Mouse (Mus musculus): ENCODE measurements around the gene Rpl28.

The Rpl28 gene

DNA sequence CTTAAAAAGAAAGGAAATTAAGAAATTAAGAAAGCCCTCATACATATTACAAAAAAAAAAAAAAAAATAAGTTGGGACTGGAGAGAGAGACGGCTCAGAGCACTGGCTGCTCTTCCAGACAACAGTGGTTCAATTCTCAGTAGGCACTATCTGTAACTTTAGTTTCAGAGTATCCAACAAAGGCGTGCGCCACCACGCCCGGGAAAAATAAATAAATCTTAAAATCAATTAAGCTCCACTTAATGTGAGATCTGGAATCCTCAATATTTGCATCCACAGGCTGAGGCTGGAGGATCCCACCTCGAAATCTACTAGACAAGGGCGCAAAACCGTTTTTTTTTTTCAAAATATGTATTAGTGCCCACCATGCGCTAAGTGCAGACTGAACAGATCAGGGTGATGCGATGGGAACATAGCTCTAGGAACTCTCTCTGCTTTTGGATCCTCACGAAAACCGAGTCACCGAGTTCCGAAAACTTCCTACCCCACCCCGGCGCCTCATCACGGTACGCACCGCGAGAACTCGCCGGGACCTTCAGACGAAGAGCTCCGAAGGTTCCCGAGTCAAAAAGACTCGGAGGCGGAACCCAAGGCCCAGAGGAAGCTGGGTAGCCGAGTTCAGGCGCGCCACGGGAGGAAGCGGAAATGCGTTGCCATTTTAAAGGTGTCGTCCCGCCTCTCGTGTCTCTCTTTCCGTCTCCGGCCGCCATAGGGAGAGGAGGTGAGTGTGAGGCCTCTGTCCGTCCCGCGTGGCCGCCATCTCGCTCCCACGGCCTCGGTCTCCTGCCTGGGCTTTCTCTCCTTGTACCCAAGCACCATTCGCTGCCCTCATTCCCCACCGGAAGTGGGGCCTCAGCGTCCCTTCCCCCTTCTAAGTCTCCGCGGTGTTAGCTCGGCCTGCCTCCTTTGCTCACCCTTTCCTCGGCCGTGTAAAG, at the start of gene Rpl28:
TSS of gene Rpl28 (plus strand) at position 597 of the 935 bp plus-strand sequence.
- DNase-seq, result peak; percentile 97

DNA sequence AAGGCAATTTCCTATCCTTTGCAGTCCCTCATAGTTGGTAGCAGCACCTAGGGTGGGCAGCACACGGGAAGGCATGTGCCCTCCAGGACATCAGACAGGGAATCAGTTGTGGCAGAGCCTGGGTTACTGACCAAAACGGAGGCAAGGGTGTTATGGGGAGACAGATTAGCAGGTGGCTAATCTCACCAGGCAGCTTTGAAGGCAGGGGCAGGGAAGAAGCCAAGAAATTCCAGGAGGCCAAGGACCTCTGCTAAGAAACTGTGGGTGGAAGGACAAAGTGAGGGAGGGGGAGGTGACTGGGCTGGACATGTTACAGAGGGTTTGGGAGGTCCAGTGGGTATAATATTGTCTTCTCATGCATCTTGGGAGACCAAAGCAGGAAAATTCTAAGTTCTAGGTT, 49.3 kb upstream of the Rpl28 start:
- no peak for DNase-seq

DNA sequence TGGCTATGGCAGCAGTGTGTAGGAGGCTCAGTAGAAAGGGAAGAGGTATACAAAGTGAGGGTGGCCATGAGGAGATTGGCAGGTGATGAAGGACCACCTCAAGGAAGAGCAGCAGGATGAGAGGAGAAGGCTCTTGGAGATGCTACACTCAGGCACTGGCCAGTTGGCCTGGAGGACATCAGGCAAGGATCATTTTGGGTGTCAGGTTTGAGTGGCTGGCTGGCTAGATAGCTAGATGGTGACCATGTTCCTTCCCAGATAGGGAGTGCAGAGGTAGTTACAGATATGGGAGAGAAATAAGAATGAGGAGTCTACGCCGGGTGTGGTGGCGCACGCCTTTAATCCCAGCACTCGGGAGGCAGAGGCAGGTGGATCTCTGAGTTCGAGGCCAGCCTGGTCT, 47.8 kb upstream of the Rpl28 start:
- no peak for DNase-seq

DNA sequence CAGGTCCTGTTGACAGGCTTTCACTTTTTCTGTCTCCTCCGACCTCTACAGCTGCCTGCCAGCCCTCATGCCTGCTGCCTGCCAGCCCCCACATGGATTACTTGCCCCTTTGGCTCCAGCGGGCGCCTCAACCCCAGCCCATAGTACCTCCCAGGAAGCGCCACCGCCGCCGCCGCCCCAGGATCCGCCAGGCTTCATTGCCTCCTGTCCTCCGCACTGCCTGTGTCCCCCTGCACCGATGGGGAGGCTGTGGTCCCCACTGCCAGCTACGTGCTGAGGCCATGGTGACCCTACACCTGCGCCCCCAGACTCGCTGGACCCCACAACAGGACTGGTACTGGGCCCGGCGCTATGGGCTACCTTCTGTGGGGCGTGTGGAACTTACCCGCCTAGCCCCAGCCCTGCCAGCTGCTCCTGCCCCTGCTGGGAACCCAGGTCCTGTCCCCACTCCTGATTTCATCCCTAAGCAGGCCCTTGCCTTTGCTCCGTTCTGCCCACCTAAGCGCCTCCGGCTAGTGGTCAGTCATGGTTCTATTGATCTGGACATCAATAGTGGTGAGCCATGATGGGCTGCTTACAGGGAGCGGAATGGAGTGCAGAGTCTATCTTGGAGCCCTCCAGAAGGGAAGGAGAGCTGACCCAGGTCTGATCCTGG, 46.2 kb upstream of the Rpl28 start:
- DNase-seq, result no peak

DNA sequence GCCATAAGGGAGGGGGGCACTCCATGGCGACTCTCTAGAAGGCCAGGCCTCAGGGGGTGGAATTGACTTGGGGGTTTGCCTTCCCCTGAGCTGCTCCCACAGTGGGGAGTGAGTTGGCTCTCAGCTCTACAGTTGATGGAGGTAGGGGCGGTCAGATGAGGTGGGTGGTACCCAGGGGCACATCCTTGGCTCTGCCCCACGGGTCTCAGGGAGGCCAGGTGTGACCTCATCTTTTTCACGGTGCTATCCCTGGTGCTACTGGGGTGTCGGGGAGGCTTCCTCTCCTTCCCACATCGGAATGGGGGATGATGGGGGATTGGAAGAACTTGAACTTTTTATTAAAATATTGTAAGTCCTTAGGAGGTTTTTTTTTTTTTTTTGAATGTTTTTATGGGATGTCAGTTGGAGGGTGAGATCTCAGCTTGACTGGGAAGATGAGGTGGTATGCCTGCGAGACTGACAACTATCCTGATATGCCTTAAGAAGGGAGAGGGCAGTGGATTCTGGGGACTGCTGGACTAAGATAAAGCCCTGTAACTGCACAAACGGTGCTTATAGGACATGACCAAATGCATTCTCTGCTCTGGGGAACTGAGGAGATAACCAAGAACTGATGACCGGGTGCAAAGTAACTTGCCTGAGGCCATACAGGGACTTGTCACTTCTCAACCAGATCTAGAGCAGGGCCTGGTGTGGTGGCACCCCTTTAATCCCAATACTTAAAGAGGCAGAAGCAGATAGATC, 45.3 kb upstream of the Rpl28 start:
- DNase-seq, result no peak

DNA sequence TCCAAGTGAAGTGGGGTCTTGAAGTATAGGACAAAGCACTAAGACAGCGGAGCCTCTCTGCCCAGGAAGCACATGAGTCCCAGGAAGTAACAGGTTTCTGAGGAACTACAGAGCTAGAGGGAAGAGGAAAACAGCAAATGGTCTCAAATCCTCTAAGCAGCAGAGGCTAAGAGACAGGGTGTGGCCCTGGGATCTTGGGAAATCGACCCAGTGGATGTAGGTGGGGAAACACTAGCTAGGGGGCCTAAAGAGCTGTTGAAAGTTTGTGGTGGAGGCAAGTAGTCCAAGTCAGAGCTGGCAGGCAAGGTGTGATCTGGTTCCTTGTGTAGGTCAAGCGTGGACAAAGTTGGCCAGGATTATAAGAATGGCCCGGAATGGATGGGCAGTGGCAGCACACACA, 44.4 kb upstream of the Rpl28 start:
- DNase-seq, result no peak

DNA sequence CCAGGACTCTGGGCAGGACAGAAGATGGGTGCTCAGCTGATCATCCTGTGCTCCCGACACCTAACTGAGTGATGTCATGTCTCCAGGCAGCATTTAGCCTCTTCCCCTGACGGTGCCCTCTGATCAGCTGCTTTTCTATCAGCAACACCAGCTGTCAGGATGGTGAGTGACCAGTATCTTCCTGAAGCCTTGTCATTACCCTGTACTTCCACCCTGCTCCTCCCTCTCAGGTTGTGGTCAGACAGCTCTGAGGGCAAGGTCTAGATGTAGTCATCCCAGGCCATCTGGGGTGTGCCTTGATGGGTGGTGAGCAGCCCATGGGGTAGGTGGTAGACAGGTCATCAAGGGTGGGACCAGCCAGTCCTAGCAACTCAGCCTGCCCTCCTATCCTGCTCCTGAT, 43.5 kb upstream of the Rpl28 start:
- DNase-seq, result no peak

DNA sequence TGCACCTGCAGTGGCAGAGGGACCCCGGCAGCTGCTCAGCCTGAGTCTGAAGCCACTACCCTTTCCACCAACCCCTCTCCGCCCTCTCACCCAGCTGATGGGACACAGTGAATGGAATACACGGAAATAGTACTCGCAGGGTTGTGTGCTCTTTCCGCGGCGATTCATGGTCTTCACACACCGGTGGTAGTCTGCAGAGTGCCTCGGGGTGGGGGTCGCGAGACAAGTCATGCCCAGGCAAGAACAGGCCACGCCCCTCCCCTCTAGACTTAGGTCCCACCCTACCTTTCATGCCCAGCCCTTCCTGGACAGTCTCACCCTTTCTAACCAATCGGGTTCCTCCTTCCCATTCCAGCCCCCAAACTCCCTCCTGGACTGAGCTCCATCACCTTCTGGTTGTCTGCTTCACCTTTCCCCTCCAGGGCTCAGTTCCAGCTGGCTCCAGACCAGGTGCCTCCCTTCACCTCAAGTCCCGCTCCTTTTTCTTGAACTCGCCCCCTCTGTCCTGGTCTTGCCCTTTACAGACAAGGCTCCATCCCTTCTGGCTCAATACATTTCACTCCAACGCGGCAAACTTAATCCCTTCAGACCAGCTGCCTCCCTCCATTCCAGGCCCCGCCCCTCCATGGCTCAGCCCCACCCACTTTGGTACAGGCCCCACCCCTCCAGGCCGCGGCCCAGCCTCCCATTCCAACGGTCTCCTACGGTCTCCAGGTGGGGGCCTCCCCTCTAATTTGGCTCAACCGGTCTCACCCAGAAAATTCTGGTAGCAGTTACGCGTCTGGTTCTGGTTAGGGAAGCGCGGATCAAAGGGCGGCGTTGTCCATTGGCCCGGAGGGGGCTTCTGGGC, 40.5 kb upstream of the Rpl28 start:
- DNase-seq, result no peak

DNA sequence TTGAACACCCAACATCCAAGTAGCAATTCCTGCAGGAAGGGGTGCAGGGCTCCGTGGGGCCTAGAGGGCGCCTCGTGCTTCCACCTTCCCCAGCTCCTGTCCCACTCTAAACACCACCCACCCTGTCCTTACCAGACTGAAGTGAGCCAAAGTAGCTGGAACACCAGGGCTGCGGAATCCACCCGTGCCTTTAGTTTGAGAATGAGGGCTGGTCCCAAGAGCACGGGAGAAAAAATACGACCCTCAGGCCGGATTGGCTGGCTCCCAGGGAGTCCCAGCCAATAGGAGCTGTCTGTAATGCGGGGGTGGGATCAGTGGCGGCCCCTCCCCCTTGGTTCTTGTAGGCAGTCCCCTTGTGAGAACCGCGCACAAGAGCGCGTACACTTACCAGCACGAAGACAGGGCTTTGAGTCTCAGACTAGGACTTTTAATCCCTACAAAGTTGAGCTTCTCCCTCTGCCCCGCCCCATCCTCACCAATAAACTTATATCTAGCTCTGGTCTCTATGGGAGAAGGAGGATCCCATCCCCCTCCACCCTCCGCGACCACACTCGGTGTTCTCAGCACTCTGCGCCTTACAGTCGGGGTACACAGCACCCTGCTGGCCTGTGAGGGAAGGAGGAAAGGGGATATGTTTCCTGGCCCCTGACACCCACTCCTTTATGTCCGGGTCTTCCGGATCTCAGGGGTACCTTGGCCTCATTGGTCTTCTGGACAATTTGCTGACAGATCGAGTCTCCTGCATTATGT, 39.7 kb upstream of the Rpl28 start, which contains the start of gene Cox6b2:
TSS of gene Cox6b2 (minus strand) at position 274 of the 750 bp plus-strand sequence.
- peak; percentile 42 for DNase-seq

DNA sequence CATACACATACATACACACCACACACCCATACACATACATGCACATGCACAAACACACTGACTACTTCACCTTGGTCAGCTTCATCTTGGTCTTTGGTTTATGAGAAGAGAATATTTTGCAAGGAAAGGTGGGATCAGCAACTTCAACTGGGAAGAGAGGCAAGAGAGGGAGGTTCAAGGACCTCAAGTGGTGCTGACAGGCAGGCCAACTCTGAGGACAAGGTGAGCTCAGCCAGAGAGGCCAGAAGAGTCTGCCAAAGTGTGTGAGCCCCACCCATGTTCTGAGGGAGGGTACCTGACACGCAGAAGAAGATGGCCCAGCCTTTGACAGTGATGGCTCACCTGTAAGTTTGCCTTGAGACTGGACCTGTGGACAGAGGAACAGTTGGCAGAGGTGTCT, 33.0 kb upstream of the Rpl28 start:
- no peak for DNase-seq

DNA sequence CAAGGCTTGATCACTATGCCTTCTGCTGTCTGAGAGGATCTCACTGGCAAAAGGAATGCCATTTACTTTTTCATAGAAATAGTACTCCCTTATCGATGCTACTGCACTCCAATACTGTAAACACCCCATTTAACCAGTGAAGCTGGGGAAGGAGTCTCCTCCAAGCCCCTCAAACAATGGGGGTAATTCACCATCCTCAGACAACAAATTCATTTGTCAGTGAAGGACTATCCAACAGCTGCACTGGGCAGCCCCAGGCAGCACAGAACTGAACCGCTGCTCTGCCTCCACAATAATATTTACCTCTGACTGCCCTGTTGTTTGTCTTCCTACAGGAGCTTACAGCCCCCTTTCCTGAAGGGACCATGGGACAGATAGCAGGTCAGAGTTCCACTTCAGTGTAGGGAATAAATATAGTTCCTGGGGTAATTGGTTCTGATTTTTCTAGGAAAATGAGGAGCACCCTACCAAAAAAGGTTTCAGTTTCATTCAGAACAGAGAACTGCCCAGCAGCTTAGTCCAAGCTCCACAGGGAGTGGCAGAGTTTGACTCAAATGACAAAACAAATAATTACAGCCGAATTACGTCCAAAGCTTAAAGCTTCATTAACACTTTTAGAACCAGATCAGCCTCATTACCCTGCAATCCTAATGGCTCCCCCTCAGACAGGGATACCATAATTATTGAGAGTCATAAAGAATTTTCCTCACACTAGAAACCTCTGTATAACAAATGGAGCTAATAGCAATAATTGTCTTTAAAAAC, 27.5 kb upstream of the Rpl28 start:
- DNase-seq, result no peak

DNA sequence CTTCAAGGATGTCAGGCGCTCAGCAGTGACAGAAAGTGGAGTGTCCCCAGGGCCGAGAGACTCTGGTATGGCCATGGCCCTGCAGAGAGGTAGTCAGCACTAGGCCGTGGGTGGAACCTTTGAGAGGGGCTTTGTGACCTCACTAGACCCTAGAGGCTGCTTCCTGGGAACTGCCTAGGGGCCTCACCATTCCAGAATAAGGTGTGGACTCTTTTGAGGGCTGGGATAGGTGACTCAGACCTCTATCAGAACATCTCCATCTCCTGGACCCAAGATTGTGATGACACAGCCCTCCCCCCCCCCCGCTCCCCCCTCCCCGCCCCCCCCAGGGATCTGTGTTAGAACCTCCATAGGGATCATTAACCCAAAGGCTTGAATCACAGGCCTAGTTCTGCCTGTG, 21.5 kb upstream of the Rpl28 start, which contains the start of gene Fam71e2:
TSS of gene Fam71e2 (minus strand) at position 101 of the 400 bp plus-strand sequence.
- DNase-seq, result no peak

DNA sequence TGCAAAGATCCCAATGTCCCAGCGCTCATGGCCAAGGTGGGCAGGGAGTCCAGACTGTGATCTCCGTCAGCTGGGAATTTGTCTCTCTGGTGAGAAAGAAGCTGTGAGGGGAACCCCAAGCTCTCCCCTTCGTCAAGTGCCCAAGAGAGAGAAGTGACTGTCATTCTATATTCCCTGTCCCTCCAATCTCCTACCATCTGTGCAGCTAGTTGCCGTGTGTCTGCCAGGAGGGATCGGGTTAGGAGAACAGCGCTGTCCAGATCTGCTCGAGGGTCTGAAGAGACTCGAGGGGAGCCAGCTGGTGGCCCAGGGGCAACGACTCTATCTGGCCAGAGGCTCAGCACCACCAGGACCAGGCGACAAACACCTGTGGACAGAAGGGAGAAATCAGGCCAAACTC, 16.5 kb upstream of the Rpl28 start:
- DNase-seq, result no peak

DNA sequence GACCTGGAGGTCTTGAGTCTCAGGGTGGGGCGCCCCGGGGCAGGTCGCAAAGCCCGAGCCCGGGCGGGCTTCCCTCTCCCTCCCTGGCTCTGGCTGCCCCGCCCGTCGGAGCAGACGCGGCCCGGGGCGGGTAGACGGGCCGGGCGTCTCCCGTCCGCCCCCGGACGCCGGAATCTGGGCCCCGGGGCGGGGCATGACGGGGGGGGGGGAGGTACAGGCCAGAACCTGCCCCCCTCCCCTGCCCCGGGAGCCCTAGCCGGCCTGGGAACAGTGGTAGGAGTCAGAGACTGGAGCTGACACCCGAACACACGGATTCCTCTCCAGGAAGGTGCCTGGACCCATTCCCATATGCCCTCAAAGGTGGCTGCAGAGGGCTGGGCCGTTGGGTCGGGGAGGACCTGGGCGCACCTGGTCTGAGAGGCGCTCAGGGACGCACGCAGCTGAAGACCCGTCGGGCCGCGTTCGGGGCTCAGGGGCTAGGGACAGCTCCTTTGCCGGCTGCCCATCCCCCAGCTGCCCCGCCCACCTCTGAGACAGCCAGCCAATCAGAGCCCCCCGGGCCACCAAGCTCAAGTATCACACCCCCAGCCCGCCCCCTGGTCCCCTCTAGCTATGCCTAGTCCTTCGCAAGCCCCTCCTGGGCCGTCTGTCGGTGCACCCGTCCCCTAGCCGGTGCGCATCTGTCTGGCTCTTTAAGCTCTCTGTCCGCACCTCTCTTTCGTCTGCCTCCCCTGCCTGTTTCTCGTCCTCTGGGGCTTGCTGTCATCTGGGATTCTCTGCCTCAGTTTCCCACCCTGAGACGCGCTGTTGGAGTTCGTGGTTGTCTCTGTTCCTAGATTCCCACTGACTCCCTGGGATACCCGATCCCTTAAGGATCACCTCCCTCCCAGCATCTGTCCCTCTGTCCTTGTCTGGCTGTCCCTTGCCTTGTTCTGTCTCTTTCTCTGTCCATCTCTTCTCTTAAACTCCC, 15.5 kb upstream of the Rpl28 start:
- no peak for DNase-seq

DNA sequence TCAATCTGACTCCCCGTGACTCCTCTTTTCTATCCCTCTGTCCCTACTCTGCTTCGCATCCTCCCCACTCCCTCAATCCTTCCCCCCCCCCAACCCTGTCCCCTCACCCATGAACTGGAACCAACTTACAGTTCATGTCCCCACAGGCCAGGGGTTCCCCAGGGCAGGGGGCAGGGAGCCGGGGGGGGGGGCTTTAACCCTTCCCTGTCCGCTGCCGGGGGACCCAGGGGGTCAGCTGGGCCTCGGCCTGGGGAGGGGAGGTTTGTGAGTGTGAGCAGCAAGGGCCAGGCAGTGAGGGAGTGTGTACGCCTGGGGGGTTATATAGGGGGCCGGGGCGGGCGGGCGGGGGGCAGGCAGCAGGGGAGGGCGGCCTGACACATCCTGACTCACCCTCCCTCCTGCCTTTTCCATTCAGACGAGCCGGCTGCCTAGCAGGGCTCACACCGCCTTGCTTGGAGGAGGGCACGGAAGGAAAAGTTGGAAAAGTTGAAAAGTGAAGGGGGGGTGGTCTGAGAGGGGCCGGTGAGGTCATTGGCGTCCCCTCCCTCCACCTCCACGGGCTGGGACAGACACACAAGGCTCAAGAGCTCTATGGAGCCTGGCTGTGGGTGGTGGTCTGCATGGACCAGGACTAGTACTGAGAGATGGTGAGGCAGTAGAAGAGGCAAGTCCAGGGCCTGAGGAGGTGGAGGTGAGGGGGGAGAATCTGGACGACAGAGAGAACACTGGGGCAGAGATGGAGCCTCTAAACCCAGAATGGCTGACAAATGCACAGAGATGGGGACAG, 14.6 kb upstream of the Rpl28 start:
- DNase-seq, result no peak

DNA sequence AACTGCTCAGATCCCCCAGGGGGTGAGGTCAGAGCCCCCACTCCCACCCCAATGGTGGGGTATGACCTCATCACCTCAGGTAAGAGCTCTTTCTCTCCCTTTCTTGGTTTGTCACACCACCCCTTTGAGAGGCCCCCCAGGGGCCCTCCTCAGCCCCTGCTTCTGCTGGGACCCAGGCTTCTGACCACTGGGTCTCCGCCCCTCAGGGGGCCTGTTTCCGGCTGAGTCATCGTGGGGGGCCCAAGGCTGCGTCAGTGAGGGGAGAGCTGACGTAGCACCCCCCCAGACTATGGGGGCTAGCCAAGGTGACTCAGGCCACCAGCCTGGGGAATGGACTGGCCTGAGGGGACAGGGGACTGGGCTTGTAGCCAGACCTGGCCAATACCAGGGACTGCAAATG, 12.8 kb upstream of the Rpl28 start:
- DNase-seq, result no peak

DNA sequence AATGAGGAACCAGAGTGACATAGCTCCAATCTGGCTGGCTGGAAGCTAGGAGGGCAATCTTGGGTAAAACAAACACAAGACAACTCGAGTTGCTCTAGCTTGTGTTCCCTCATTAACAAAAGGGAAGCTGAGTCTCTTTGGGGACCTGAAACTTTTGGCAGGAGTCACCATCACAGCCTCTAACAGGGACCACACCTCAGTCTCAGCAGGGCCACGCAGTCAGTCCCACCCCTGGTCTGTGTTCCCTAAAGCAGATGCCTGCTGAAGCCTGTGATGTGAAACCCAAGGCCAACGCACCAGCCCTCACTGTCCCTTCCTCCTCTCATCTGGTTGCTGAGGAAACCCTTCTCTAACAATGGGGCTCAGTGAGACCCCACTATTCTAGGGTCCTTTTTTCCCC, 10.5 kb upstream of the Rpl28 start:
- no peak for DNase-seq

DNA sequence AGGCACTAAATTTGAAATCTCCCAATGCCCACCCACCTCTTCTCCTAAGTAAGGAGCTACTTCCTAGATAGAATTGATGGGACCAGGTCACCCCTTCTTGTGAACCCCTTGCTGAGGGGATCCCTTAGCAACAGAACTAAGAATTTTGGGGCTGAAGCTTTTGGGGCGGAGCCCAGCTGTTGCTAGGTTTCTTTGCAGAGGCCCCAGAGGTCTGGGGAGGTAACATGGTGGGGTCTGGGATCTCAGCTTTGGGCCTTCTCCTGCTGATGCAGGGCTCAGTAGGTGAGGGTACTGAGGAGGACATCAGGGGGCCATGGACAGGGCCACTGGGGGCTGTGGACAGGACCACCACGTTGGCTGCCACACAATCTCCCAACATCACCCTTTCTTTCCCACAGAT, 9.9 kb upstream of the Rpl28 start, which contains the start of the genes Il11 and Tmem190:
TSS of gene Il11 (minus strand) at position 101 of the 400 bp plus-strand sequence.
TSS of gene Tmem190 (plus strand) at position 179 of the 400 bp plus-strand sequence.
- DNase-seq, result no peak

Data from right cerebral cortex, adult 18-20 months (tissue).